Mouse (Mus musculus): ENCODE data around the gene Smdt1.
"Not testable (repeated sequence)": the region's sequence is repeated elsewhere in the genome, so short reads cannot be mapped to it uniquely, and the experiment has no call there.

The Smdt1 gene

GRCm38 (mm10) chr15:82368851-82369250 lies 30.1 kb downstream of the Smdt1 start:
- no peak for DNase-seq (ENCODE audit: low read depth in 1 of 2, low spot score in 2 of 2)

- DNase-seq (ENCODE audit: low read depth in 1 of 2, low spot score in 2 of 2): no peak
These were observed 33.7 kb downstream of the Smdt1 start for GRCm38 (mm10) chr15:82372446-82372845.

- DNase-seq (ENCODE audit: low read depth in 1 of 2, low spot score in 2 of 2): no peak
These were observed 34.2 kb downstream of the Smdt1 start for GRCm38 (mm10) chr15:82372991-82373390.

GRCm38 (mm10) chr15:82374437-82374836 lies 35.7 kb downstream of the Smdt1 start:
- no peak for DNase-seq (ENCODE audit: low read depth in 1 of 2, low spot score in 2 of 2)

- DNase-seq (ENCODE audit: low read depth in 1 of 2, low spot score in 2 of 2): no peak
These were observed 37.1 kb downstream of the Smdt1 start for GRCm38 (mm10) chr15:82375855-82376254.

- DNase-seq (ENCODE audit: low read depth in 1 of 2, low spot score in 2 of 2): no peak
These were observed 37.8 kb downstream of the Smdt1 start for GRCm38 (mm10) chr15:82376393-82377138.

- no peak for DNase-seq (ENCODE audit: low read depth in 1 of 2, low spot score in 2 of 2)
These were observed 38.9 kb downstream of the Smdt1 start for GRCm38 (mm10) chr15:82377701-82378100.

GRCm38 (mm10) chr15:82378261-82379180 lies 39.8 kb downstream of the Smdt1 start:
- DNase-seq (ENCODE audit: low read depth in 1 of 2, low spot score in 2 of 2): no peak

GRCm38 (mm10) chr15:82379511-82379870 lies 40.7 kb downstream of the Smdt1 start:
- no peak for DNase-seq (ENCODE audit: low read depth in 1 of 2, low spot score in 2 of 2)

- no peak for DNase-seq (ENCODE audit: low read depth in 1 of 2, low spot score in 2 of 2)
These were observed 41.3 kb downstream of the Smdt1 start, which contains the start of gene Cyp2d22 for GRCm38 (mm10) chr15:82379871-82380713. Gene Cyp2d22 (minus strand): TSS chr15:82380260.

GRCm38 (mm10) chr15:82380714-82381062 lies 41.9 kb downstream of the Smdt1 start:
- DNase-seq (ENCODE audit: low read depth in 1 of 2, low spot score in 2 of 2): no peak

GRCm38 (mm10) chr15:82382441-82382840 lies 43.7 kb downstream of the Smdt1 start:
- DNase-seq (ENCODE audit: low read depth in 1 of 2, low spot score in 2 of 2): no peak

- no peak for DNase-seq (ENCODE audit: low read depth in 1 of 2, low spot score in 2 of 2)
These were observed 47.0 kb downstream of the Smdt1 start for GRCm38 (mm10) chr15:82385729-82386128.

GRCm38 (mm10) chr15:82389916-82390315 lies 51.2 kb downstream of the Smdt1 start:
- not testable (repeated sequence) for DNase-seq (ENCODE audit: low read depth in 1 of 2, low spot score in 2 of 2)

GRCm38 (mm10) chr15:82393922-82394321 lies 55.2 kb downstream of the Smdt1 start, which contains the start of gene Cyp2d11:
Gene Cyp2d11 (minus strand): TSS chr15:82394022.
- DNase-seq (ENCODE audit: low read depth in 1 of 2, low spot score in 2 of 2): not testable (repeated sequence)

- not testable (repeated sequence) for DNase-seq (ENCODE audit: low read depth in 1 of 2, low spot score in 2 of 2)
These were observed 57.2 kb downstream of the Smdt1 start for GRCm38 (mm10) chr15:82395955-82396354.
